Mouse (Mus musculus) stomach, embryonic 16.5 days (tissue): ENCODE measurements at regions not wholly inside any gene's neighbourhood (a gene's known extent, or its start where the extent isn't known, plus 50 kb on each side); places are given as distances from the start of the nearest gene placed in this dataset.

Experiments
- ATAC-seq: fragments of 200-750 bp; cut with Nextera tagmentation; 2 replicates; pipeline ENCODE4 v1.8.0; 2017; ENCODE audit warnings: moderate number of reproducible peaks, moderate TSS enrichment; ENCODE audit not compliant: insufficient read depth, low FRiP score
- H3K27ac ChIP-seq: fragments of 300-500 bp; sonication (generic); 2 replicates; pipeline ENCODE4 v1.5.1; 2014; ENCODE audit warnings: low read length
- H3K27me3 ChIP-seq: fragments of 300-500 bp; sonication (generic); 2 replicates; pipeline ENCODE4 v1.6.1; 2014; ENCODE audit warnings: low read length, control low read depth, mixed read lengths; ENCODE audit not compliant: control insufficient read depth, insufficient read depth
- H3K36me3 ChIP-seq: fragments of 300-500 bp; sonication (generic); 2 replicates; pipeline ENCODE4 v1.6.1; 2014; ENCODE audit warnings: low read length; ENCODE audit not compliant: control insufficient read depth, insufficient read depth
- H3K4me1 ChIP-seq: fragments of 300-500 bp; sonication (generic); 2 replicates; pipeline ENCODE4 v1.6.1; 2014; ENCODE audit warnings: low read length, control low read depth, mixed read lengths; ENCODE audit not compliant: control insufficient read depth, insufficient read depth
- H3K4me2 ChIP-seq: fragments of 300-500 bp; sonication (generic); 2 replicates; pipeline ENCODE4 v1.6.1; 2014; ENCODE audit warnings: low read depth, low read length, mixed read lengths
- H3K4me3 ChIP-seq: fragments of 300-500 bp; sonication (generic); replicated peaks from 2 replicates; pipeline ENCODE4 v1.5.1; 2014; ENCODE audit warnings: mild to moderate bottlenecking, low read length
- H3K9ac ChIP-seq: fragments of 300-500 bp; sonication (generic); 2 replicates; pipeline ENCODE4 v1.6.1; 2014; ENCODE audit warnings: low read length
- H3K9me3 ChIP-seq: fragments of 300-500 bp; sonication (generic); replicated peaks from 2 replicates; pipeline ENCODE4 v1.6.1; 2016; ENCODE audit warnings: low read length, control low read depth; ENCODE audit not compliant: control insufficient read depth
- WGBS: fragments of 180-500 bp; shearing (Covaris S2); extraction: QIAGEN DNeasy Blood & Tissue Kit; methylation state at CpG from one replicate; pipeline ENCODE4 v1.1.7; 2014; 5-methylcytosine and 5-hydroxymethylcytosine counted together

DNA sequence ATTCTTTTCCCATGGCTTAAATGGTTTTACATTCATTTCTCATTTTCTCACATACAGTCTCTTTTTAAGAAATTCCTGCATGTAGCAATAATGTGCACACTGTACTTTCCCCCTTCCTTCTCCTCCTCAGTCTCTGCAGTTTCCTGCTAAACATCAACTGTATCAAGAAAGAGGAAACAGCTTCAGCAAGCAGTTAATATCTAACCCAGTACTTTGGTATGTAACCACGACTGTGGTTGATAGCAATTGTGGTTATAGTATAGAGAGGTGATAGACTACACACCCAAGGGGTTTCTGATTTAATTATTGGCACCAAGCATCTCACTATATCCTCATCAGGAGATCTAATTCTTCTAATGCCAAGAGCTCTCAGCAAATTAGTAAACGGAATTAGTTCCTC lies 52.8 kb upstream of the Eci2 start:
- Histone ChIP-seq H3K27ac (no peak overlapping the region), H3K9ac (no peak overlapping the region), H3K27me3 (no peaks in the 10 kb centered on the region), H3K4me3 (no peak overlapping the region), H3K4me1 (no peaks in the 10 kb centered on the region), H3K9me3 (no peaks in the 10 kb centered on the region), H3K36me3 (no peaks in the 10 kb centered on the region), H3K4me2 (no peak overlapping the region)
- 67% methylated on average over 2 of the region's 2 CpGs for WGBS
- no peak for ATAC-seq

DNA sequence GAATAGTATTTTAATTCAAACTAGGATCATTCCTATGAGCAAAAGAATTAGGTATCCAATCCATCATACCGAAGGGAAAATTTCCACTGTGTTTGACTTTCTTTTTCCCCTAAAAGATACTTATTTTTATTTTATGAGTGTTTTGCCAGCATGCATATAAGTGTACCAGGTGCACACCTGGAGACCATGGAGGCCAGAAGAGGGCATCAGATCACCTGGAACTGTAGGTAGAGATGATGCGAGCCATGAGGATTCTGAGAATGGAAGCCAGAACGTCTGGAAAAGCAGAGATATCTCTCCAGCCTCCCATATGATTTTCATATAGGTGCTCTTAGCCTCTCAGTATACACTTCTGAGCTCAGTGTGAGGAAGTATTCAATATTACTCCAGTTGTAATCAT lies 58.5 kb upstream of the Eci2 start:
- no peak overlapping the region for H3K27ac ChIP-seq
- no peak overlapping the region for H3K4me3 ChIP-seq
- H3K9me3 ChIP-seq: no peaks in the 10 kb centered on the region
- 62% methylated on average over 3 of the region's 3 CpGs for WGBS
- H3K4me2 ChIP-seq: no peak overlapping the region
- ATAC-seq: no peak
- H3K27me3 ChIP-seq: no peaks in the 10 kb centered on the region
- H3K36me3 ChIP-seq: no peaks in the 10 kb centered on the region
- H3K9ac ChIP-seq: no peak overlapping the region
- no peaks in the 10 kb centered on the region for H3K4me1 ChIP-seq

DNA sequence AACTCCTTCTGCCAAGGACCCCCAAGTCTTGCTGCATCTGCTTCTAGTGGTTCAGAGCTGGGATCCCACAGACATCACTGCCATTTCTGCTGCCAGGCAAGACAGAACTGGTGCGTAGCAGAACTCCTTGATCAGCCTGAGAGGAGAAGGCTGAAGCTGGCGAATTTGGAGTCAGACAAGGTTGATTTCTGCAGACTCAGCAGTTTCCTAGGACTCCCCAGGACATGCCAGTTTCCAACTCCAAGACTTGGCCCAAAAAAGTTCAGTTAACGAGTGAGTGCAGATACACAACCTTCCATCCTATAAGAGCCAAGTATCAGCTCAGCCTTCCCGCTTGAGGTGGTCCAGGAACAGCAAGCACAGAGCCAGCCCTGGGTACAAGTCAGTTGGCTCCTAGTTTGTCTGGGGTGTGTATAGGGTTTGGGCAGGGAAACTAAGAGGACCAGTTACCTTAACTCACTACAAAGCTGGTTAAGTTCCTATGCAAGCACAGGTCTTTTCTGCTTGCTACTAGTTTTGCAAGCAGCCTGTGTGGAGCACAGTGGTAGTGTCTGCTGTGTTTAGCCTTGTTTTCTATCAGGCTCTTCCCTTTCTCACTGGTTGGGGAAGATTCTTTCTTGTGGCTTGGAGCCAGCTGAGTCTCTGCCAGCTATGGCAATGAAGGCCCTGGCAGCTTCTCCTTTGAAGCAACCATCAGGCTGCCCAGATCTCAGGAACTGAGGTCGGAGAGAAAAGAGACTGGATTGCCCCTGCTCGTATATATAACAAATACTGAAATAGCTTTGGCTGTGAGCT lies 60.5 kb upstream of the Eci2 start:
- no peak overlapping the region for H3K4me3 ChIP-seq
- no peak overlapping the region for H3K9ac ChIP-seq
- no peaks in the 10 kb centered on the region for H3K9me3 ChIP-seq
- H3K27ac ChIP-seq: no peak overlapping the region
- H3K27me3 ChIP-seq: no peaks in the 10 kb centered on the region
- H3K4me1 ChIP-seq: no peaks in the 10 kb centered on the region
- H3K4me2 ChIP-seq: no peak overlapping the region
- H3K36me3 ChIP-seq: no peaks in the 10 kb centered on the region
- WGBS: 79% methylated on average over 6 of the region's 6 CpGs
- no peak for ATAC-seq

DNA sequence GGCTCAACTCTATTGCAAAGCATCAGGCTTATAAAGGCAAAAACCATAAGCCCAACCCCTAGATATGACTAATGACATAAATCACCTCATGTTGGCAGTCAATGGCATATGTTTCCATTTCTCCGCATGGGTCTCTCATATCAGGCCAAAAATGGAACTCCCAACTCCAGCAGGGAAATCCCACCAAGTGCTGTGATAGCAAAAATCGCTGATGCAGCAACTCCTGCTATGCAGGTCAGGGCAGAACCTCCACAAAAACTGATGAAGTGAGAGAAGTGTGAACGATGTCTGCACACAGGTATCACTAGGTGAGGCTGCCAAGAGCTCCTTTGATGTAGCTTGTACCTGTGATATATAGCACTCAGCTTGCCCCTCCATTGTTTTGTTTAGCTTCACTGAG lies 64.3 kb upstream of the Eci2 start:
- no peak overlapping the region for H3K27ac ChIP-seq
- H3K9ac ChIP-seq: no peak overlapping the region
- ATAC-seq: no peak
- H3K9me3 ChIP-seq: no peaks in the 10 kb centered on the region
- 71% methylated on average over 3 of the region's 3 CpGs for WGBS
- no peaks in the 10 kb centered on the region for H3K36me3 ChIP-seq
- no peaks in the 10 kb centered on the region for H3K27me3 ChIP-seq
- H3K4me2 ChIP-seq: no peak overlapping the region
- H3K4me1 ChIP-seq: no peaks in the 10 kb centered on the region
- no peak overlapping the region for H3K4me3 ChIP-seq

DNA sequence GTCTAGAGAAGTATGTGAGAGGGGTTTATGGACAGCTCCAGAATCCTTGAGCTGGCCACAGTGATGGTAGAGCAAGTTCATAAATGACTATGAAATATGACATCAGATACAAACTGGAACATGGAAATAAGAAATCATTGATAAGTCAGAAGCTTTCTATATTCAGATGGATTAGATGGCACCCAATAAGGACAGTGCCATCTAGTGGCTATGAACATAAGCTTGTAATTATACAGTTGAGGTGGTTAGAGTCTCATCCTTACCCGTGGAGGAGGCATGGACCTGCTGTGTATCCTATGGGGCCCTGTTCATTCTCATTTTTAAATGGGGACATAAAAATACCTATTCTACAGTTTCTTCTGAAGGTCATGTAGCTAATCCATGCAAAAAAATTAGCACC lies 92.9 kb upstream of the Eci2 start:
- Histone ChIP-seq H3K27ac (no peak overlapping the region), H3K4me2 (no peak overlapping the region), H3K4me1 (no peaks in the 10 kb centered on the region), H3K27me3 (no peaks in the 10 kb centered on the region), H3K36me3 (no peaks in the 10 kb centered on the region), H3K9ac (no peak overlapping the region), H3K4me3 (no peak overlapping the region), H3K9me3 (no peaks in the 10 kb centered on the region)
- ATAC-seq: no peak
- WGBS: 28% methylated on average over 1 of the region's 1 CpGs

DNA sequence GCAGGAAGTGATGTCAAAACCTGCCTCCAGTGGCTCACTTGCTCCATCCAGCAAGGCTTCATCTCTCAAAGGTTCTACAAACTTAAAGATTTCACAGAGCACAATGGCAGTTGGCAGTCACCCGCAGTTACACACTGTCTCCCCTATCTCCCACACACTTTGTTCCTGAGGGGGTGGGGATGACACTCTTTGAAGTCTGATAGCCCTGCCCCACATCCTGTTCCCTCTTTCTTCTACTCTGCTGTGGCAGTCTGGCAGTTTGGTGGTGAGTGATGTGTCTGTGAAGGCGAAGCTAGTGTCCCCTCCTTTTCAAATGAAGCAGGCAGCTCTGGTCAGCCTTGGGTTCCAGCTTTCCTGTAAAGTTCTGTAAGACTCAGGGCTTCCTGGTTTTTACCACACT lies 102.6 kb upstream of the Eci2 start:
- Histone ChIP-seq H3K36me3 (no peaks in the 10 kb centered on the region), H3K9me3 (no peaks in the 10 kb centered on the region), H3K9ac (no peak overlapping the region), H3K4me2 (no peak overlapping the region), H3K4me3 (no peak overlapping the region), H3K4me1 (no peaks in the 10 kb centered on the region), H3K27ac (no peak overlapping the region), H3K27me3 (no peaks in the 10 kb centered on the region)
- 47% methylated on average over 2 of the region's 2 CpGs for WGBS
- no peak for ATAC-seq

DNA sequence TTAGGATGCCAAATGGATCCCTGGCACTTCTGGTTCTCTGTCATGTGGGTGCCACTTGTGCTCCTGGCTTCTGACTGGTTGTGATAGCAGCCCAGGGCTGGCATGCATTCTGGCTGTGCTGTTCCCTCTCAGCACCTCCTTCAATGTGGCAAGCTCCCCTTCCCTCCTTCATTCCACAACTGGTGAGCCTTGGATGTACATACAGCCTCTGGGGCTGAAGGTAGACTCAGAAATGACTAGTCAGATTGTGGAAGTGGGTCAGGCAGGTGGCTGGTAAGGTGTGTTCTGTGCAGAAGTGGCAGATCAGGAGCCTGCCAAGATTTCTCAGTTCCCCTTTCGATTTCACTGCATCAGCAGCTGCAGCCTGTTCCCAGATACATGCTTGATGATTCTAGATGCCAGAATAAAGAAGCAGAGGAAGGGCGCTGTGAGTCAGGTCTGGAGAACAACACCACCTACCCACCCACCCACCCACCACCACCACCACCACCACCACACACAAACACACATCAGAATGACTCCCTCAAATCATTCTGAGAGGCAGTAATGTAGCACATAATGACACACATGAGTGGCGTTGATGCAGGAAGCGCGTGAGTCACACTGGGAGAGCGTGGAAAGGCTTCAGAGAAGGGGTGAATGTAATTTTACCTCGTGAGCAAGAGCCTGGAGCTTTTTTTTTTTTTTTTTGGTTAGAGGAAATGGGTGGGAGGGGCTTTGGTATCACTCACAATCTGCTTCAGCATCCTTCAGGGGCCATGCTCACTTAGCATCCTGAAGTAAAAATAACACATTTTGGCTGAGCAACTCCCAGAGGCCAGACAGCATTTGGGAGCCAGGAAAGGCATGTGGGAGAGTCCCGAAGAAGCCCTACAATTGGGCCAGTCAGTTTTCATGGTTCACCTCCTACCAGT lies 104.6 kb upstream of the Eci2 start:
- 73% methylated on average over 8 of the region's 8 CpGs for WGBS
- H3K4me2 ChIP-seq: no peak overlapping the region
- no peaks in the 10 kb centered on the region for H3K9me3 ChIP-seq
- H3K27ac ChIP-seq: no peak overlapping the region
- H3K4me1 ChIP-seq: no peaks in the 10 kb centered on the region
- H3K36me3 ChIP-seq: no peaks in the 10 kb centered on the region
- H3K9ac ChIP-seq: no peak overlapping the region
- no peak overlapping the region for H3K4me3 ChIP-seq
- ATAC-seq: no peak
- no peaks in the 10 kb centered on the region for H3K27me3 ChIP-seq

DNA sequence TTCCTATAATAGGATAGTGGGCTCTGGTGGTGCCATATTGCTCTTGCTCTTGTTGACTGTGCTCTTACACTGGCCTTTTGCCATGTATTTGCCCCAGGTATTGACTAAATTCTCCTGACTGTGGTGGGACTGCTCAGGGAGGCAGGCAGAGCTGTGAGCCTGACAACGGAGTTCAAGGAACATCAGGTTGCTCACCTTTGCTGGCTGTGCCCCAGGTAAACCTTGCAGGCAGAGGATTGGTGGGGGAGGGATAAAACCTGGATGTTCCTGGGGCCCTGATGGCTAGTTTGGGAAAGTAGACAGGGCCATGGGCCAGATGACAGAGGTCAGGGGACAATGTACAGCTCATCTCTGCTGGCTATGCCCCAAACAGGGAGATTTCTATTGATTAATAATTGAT lies 124.7 kb upstream of the Eci2 start:
- H3K9ac ChIP-seq: no peak overlapping the region
- no peak overlapping the region for H3K27ac ChIP-seq
- H3K4me3 ChIP-seq: no peak overlapping the region
- no peak for ATAC-seq
- no peaks in the 10 kb centered on the region for H3K9me3 ChIP-seq
- H3K4me1 ChIP-seq: no peaks in the 10 kb centered on the region
- WGBS: 81% methylated on average over 1 of the region's 1 CpGs
- H3K4me2 ChIP-seq: no peak overlapping the region
- H3K27me3 ChIP-seq: no peaks in the 10 kb centered on the region
- H3K36me3 ChIP-seq: no peaks in the 10 kb centered on the region

DNA sequence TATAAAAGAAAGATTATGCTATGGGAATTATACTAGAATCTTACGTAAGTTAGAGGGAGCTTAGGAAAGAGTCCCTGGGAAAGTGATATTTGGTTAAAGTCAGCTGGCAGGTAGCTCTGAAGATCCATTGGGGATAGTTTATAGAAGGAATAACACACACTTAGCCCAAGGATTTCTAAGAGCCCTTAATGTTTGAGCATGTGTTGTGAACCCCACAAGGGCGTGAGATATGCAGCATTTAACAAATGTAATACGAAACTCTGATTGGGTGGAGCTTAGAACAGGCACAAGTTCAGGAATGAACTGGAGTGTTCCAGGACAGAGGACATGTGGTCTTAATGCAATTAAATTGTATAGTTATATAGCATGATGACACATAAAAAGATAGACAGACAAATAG lies 132.6 kb upstream of the Eci2 start:
- no peak for ATAC-seq
- no peak overlapping the region for H3K27ac ChIP-seq
- no peaks in the 10 kb centered on the region for H3K36me3 ChIP-seq
- no peaks in the 10 kb centered on the region for H3K4me1 ChIP-seq
- no peaks in the 10 kb centered on the region for H3K9me3 ChIP-seq
- no peak overlapping the region for H3K9ac ChIP-seq
- H3K4me2 ChIP-seq: no peak overlapping the region
- H3K4me3 ChIP-seq: no peak overlapping the region
- H3K27me3 ChIP-seq: no peaks in the 10 kb centered on the region
- 63% methylated on average over 3 of the region's 3 CpGs for WGBS
